Mouse (Mus musculus) intestine, embryonic 16.5 days (tissue): ENCODE data around the gene Sptb. TPM values are rescaled to one million over a fixed set of nuclear protein-coding genes. Genes with fewer than 3 reads are reported as not detected.

Source experiments
- ATAC-seq: fragments of 200-750 bp; cut with Nextera tagmentation; 2 replicates; pipeline ENCODE4 v1.8.0; 2017; ENCODE audit warnings: moderate TSS enrichment, moderate library complexity
- H3K27ac ChIP-seq: fragments of 300-500 bp; sonication (generic); 2 replicates; pipeline ENCODE4 v1.5.1; 2014; ENCODE audit warnings: mild to moderate bottlenecking, low read length
- H3K27me3 ChIP-seq: fragments of 300-500 bp; sonication (generic); replicated peaks from 2 replicates; pipeline ENCODE4 v1.6.1; 2014; ENCODE audit warnings: low read length, control low read depth, mixed read lengths; ENCODE audit not compliant: control insufficient read depth, insufficient read depth
- H3K36me3 ChIP-seq: fragments of 300-500 bp; sonication (generic); 2 replicates; pipeline ENCODE4 v1.6.1; 2014; ENCODE audit warnings: low read length, control low read depth; ENCODE audit not compliant: control insufficient read depth, insufficient read depth
- H3K4me1 ChIP-seq: fragments of 300-500 bp; sonication (generic); 2 replicates; pipeline ENCODE4 v1.6.1; 2014; ENCODE audit warnings: low read length, control low read depth, mixed read lengths; ENCODE audit not compliant: control insufficient read depth, insufficient read depth
- H3K4me2 ChIP-seq: fragments of 300-500 bp; sonication (generic); 2 replicates; pipeline ENCODE4 v1.6.1; 2014; ENCODE audit warnings: low read depth, low read length, control low read depth
- H3K4me3 ChIP-seq: fragments of 300-500 bp; sonication (generic); 2 replicates; pipeline ENCODE4 v1.5.1; 2014; ENCODE audit warnings: mild to moderate bottlenecking, low read length
- H3K9ac ChIP-seq: fragments of 300-500 bp; sonication (generic); 2 replicates; pipeline ENCODE4 v1.6.1; 2014; ENCODE audit warnings: low read depth, low read length
- H3K9me3 ChIP-seq: fragments of 300-500 bp; sonication (generic); 2 replicates; pipeline ENCODE4 v1.6.1; 2016; ENCODE audit warnings: low read length, control low read depth; ENCODE audit not compliant: control insufficient read depth
- WGBS: fragments of 180-500 bp; shearing (Covaris S2); extraction: QIAGEN DNeasy Blood & Tissue Kit; methylation state at CpG from one replicate; pipeline ENCODE4 v1.1.7; 2014; 5-methylcytosine and 5-hydroxymethylcytosine counted together
- polyA plus RNA-seq: library from polyadenylated mRNA; unstranded; fragments of >200 nt; fragmentation: Nextera tagmentation; extraction: Ambion mirVana; gene quantifications from 2 replicates; pipeline ENCODE4 v1.2.1, GENCODE M21; 2015

The Sptb gene
- polyA plus RNA-seq, 1 experiment from 2014 or later: 1.2 TPM

GRCm38 (mm10) chr12:76547409-76548081 lies 162.8 kb downstream of the Sptb start:
- ATAC-seq: peak; percentile 82
- Histone ChIP-seq H3K4me3 (peak overlapping the region; percentile 28), H3K4me1 (peaks cover 62% of the 10 kb centered on the region), H3K9me3 (no peaks in the 10 kb centered on the region), H3K9ac (peak overlapping the region; percentile 66), H3K27me3 (no peaks in the 10 kb centered on the region), H3K4me2 (peak overlapping the region; percentile 53), H3K36me3 (no peaks in the 10 kb centered on the region), H3K27ac (peak overlapping the region; percentile 75)
- 37% methylated on average over 13 of the region's 13 CpGs for WGBS

DNA sequence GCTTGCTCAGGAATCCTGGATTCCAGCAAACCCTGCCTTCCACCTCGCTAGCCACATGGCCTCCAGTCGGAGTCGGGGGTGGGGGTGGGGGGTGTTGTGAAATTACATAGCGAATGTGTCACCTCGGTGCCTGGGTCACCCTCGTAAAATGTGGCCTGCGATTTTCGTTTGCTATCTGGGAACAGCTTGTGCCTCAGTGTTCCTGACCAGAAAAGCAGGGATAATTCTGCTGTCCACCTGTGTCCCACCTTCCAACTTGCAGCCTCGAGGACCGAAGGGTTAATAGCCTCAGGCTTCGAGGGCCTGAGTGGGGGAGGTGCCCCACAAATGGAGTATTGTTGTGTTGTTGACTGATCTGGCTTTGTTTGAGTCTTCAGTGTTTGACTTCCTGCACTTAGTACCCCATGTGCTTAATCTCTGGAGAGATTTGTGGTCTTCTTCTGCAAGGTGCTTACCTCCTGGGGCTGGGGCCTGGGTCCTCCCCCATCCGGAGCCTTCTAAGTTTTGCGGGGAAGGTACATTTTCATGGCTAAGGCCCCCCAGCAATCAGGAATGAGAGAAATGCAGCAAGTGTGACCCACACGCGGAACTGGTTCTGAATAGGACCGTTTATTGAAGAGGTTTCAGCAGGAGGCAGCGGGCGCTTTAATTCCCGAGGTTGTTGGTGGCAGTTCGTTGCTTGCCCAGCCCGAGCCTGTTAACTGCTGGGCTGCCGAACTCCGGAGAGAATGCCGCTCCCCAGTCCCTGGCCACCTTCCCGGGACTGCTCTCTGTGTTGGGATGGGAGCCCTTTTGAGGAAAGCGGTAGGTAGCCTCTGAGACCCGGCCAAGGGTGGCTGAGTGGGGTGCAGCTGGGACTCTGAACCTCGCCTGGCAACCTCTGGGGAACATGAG lies 163.7 kb downstream of the Sptb start:
- Histone ChIP-seq H3K9ac (peak overlapping the region; percentile 66), H3K4me2 (peak overlapping the region; percentile 53), H3K27ac (peak overlapping the region; percentile 75), H3K4me3 (peak overlapping the region; percentile 28), H3K4me1 (peaks cover 58% of the 10 kb centered on the region), H3K27me3 (no peaks in the 10 kb centered on the region), H3K36me3 (no peaks in the 10 kb centered on the region), H3K9me3 (no peaks in the 10 kb centered on the region)
- ATAC-seq: no peak
- WGBS: 15% methylated on average over 28 of the region's 28 CpGs

GRCm38 (mm10) chr12:76545786-76546370 lies 164.5 kb downstream of the Sptb start:
- Histone ChIP-seq H3K9me3 (no peaks in the 10 kb centered on the region), H3K4me1 (peaks cover 58% of the 10 kb centered on the region), H3K4me2 (peak overlapping the region; percentile 53), H3K4me3 (peak overlapping the region; percentile 28; the same call in 1 of the 2 replicates), H3K36me3 (no peaks in the 10 kb centered on the region), H3K27me3 (no peaks in the 10 kb centered on the region), H3K27ac (peak overlapping the region; percentile 75), H3K9ac (peak overlapping the region; percentile 66)
- ATAC-seq: no peak
- 47% methylated on average over 15 of the region's 15 CpGs for WGBS

GRCm38 (mm10) chr12:76541879-76542278 lies 168.5 kb downstream of the Sptb start:
- Histone ChIP-seq H3K4me3 (no peak overlapping the region), H3K4me1 (peaks cover 40% of the 10 kb centered on the region), H3K9ac (no peak overlapping the region), H3K27ac (no peak overlapping the region), H3K27me3 (no peaks in the 10 kb centered on the region), H3K9me3 (no peaks in the 10 kb centered on the region), H3K36me3 (no peaks in the 10 kb centered on the region), H3K4me2 (no peak overlapping the region)
- 68% methylated on average over 6 of the region's 6 CpGs for whole genome bisulfite sequencing
- no peak for ATAC-seq

DNA sequence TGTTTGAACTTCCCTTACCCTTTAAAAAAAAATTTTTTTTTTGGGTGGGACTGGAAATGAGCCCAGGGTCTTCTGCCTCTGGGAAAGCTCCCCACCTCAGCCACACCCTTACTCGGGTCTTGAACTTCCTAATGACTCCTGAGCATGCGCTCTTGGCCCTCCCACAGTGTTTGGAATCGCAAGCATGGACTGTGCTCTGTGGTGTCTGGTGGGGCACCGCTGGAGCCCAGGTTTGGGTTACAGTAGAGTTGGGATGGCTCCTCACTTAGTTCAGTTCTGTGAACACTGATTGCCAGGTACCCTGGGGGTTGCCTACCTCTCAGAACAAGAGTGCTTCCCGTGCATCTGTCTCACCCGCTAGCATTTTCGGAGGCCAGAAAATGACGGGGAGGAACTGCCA lies 168.9 kb downstream of the Sptb start:
- Histone ChIP-seq H3K36me3 (no peaks in the 10 kb centered on the region), H3K4me2 (no peak overlapping the region), H3K27ac (no peak overlapping the region), H3K4me1 (peaks cover 40% of the 10 kb centered on the region), H3K27me3 (no peaks in the 10 kb centered on the region), H3K9me3 (no peaks in the 10 kb centered on the region; the same call in 1 of the 2 replicates), H3K9ac (no peak overlapping the region), H3K4me3 (no peak overlapping the region)
- no peak for ATAC-seq
- 17% methylated on average over 8 of the region's 8 CpGs for WGBS

DNA sequence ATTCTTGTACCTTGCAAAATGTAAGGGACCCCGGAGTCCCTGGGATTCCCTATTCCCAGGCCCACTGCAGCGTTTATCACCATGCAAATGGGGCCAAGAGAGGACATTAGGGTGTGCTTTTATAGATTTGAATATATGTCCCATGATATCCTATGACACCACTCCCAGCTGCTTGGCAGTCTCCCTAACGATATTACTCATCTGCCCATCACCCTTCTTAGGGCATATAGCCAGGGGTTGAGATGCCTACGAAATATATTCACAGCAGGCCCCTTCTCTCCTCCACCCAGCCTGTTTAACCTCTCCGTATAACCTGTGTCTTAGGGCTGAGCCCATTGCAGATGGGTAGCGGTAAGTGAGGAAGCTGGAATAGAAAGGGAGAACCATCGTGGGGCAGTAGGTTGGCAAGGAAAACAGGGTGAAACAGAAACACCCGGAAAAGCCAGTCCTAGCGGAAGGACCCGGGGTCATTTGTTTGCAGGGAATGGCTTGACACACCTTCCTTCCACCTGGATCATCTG lies 169.6 kb downstream of the Sptb start:
- Histone ChIP-seq H3K9me3 (no peaks in the 10 kb centered on the region; the same call in 1 of the 2 replicates), H3K36me3 (no peaks in the 10 kb centered on the region), H3K4me1 (peaks cover 38% of the 10 kb centered on the region), H3K27me3 (no peaks in the 10 kb centered on the region), H3K27ac (no peak overlapping the region), H3K9ac (no peak overlapping the region), H3K4me3 (no peak overlapping the region), H3K4me2 (no peak overlapping the region)
- 63% methylated on average over 10 of the region's 10 CpGs for WGBS
- ATAC-seq: no peak

GRCm38 (mm10) chr12:76540169-76540568 lies 170.2 kb downstream of the Sptb start:
- H3K4me2 ChIP-seq: no peak overlapping the region

DNA sequence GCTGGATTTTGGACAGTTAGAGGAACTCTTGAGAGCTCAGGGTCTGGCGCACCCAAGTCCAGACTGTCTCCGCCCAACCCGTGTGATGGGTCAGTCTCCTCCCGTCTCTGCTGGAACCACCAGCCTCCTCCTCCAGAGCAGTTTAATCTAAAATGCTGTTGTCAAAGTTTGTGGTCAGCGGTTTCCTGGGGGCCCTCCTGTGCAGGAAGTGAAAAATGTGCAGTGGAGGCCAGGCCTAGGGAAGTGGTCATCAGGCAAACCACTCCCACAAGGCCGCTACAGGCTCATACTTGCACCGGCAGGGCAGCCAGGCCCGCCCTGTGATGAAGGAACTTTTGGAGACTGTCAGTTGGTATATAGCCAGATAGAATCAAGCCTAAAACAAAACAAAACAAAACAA lies 172.9 kb downstream of the Sptb start:
- no peak for ATAC-seq
- H3K9ac ChIP-seq: no peak overlapping the region
- no peak overlapping the region for H3K4me3 ChIP-seq
- 75% methylated on average over 8 of the region's 8 CpGs for WGBS
- H3K9me3 ChIP-seq: no peaks in the 10 kb centered on the region; the same call in 1 of the 2 replicates
- H3K27me3 ChIP-seq: no peaks in the 10 kb centered on the region
- H3K27ac ChIP-seq: 0 out of 2 replicates have a peak overlapping the region, but pooled peaks have one; percentile 12
- H3K36me3 ChIP-seq: no peaks in the 10 kb centered on the region
- H3K4me1 ChIP-seq: peaks cover 39% of the 10 kb centered on the region
- H3K4me2 ChIP-seq: no peak overlapping the region

More at GRCm38 (mm10) chr12:76540169-76540568, 170.2 kb downstream of the Sptb start:
- 86% methylated on average over 3 of the region's 3 CpGs for WGBS
- H3K27ac ChIP-seq: no peak overlapping the region
- H3K4me1 ChIP-seq: peaks cover 38% of the 10 kb centered on the region
- H3K36me3 ChIP-seq: no peaks in the 10 kb centered on the region
- H3K27me3 ChIP-seq: no peaks in the 10 kb centered on the region
- H3K4me3 ChIP-seq: no peak overlapping the region
- ATAC-seq: no peak
- H3K9me3 ChIP-seq: no peaks in the 10 kb centered on the region; the same call in 1 of the 2 replicates
- H3K9ac ChIP-seq: no peak overlapping the region
